Mouse (Mus musculus) liver, postnatal 0 days (tissue): Measurements from ENCODE around the gene Tbc1d10c. TPM values are rescaled to one million over a fixed set of nuclear protein-coding genes. Genes with fewer than 3 reads are reported as not detected.

Experiments
- ATAC-seq: fragments of 200-750 bp; cut with Nextera tagmentation; 2 replicates; pipeline ENCODE4 v1.8.0; 2017; ENCODE audit warnings: mild to moderate bottlenecking, moderate library complexity
- DNase-seq: peaks from one replicate; pipeline ENCODE4 v3.0.0-alpha.2; 2016
- H3K27ac ChIP-seq: fragments of 300-500 bp; sonication (generic); 2 replicates; pipeline ENCODE4 v1.5.1; 2014; ENCODE audit warnings: antibody characterized with exemption, moderate library complexity, mild to moderate bottlenecking, low read depth
- H3K27me3 ChIP-seq: fragments of 300-500 bp; sonication (generic); 2 replicates; pipeline ENCODE4 v1.6.1; 2014; ENCODE audit warnings: low read length, control low read depth, mixed read lengths; ENCODE audit not compliant: insufficient read depth
- H3K36me3 ChIP-seq: fragments of 300-500 bp; sonication (generic); replicated peaks from 2 replicates; pipeline ENCODE4 v1.6.1; 2014; ENCODE audit warnings: mild to moderate bottlenecking, control low read depth, low read length, moderate library complexity, mixed read lengths; ENCODE audit not compliant: insufficient read depth
- H3K4me1 ChIP-seq: fragments of 300-500 bp; sonication (generic); 2 replicates; pipeline ENCODE4 v1.6.1; 2014; ENCODE audit warnings: antibody characterized with exemption, mild to moderate bottlenecking, control low read depth; ENCODE audit not compliant: insufficient read depth
- H3K4me2 ChIP-seq: fragments of 300-500 bp; sonication (generic); 2 replicates; pipeline ENCODE4 v1.6.1; 2014; ENCODE audit warnings: low read depth, mild to moderate bottlenecking, low read length, moderate library complexity, mixed read lengths
- H3K4me3 ChIP-seq: fragments of 300-500 bp; sonication (generic); 2 replicates; pipeline ENCODE4 v1.5.1; 2014; ENCODE audit warnings: low read depth, low read length
- H3K9ac ChIP-seq: fragments of 300-500 bp; sonication (generic); replicated peaks from 2 replicates; pipeline ENCODE4 v1.6.1; 2014; ENCODE audit warnings: mild to moderate bottlenecking, moderate library complexity
- H3K9me3 ChIP-seq: fragments of 300-500 bp; sonication (generic); 2 replicates; pipeline ENCODE4 v1.6.1; 2016; ENCODE audit warnings: mild to moderate bottlenecking, control low read depth, low read length, mixed read lengths
- CTCF ChIP-seq: sonication (generic); IDR thresholded peaks from 2 replicates; pipeline ENCODE4 v1.5.1; 2016; ENCODE audit warnings: antibody characterized with exemption, low read depth
- EP300 ChIP-seq: IDR thresholded peaks from 2 replicates; pipeline ENCODE4 v1.6.1; 2016; ENCODE audit warnings: antibody characterized with exemption, low read depth, mild to moderate bottlenecking
- WGBS: fragments of 180-500 bp; shearing (Covaris S2); extraction: QIAGEN DNeasy Blood & Tissue Kit; methylation state at CpG from one replicate; pipeline ENCODE4 v1.1.7; 2014; ENCODE audit not compliant: insufficient replicate concordance; 5-methylcytosine and 5-hydroxymethylcytosine counted together
- polyA plus RNA-seq: library from polyadenylated mRNA; unstranded; fragments of >200 nt; fragmentation: Nextera tagmentation; extraction: Ambion mirVana; gene quantifications from 2 replicates; pipeline ENCODE4 v1.2.1, GENCODE M21; 2015

Tbc1d10c gene
- polyA plus RNA-seq, 1 experiment from 2014 or later = 9.9 TPM

DNA sequence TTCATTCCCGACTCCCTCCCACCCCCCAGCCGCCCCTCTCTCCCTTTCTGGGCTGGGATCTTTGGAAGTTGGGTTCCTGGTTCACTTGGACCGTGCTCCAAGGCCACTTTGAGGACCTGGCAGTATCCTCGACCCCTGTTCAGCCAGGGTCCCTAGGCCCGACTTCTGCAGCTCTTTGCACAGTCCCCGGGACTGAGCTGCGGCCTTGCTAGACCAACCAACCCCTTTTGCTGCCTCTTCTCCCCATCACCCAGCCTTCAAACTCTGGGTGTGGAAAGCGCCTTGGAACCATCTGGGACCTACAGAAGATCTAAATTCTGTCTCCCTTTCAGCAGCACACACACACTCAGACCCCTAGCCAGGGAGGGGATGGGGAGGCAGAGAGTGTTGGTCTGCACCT is 42.3 kb downstream of the Tbc1d10c start:
- Histone ChIP-seq H3K4me1 (peaks cover 45% of the 10 kb centered on the region), H3K9me3 (no peaks in the 10 kb centered on the region), H3K9ac (peak overlapping the region; percentile 94), H3K27ac (peak overlapping the region; percentile 84), H3K4me3 (peak overlapping the region; percentile 86), H3K36me3 (peaks cover 30% of the 10 kb centered on the region), H3K4me2 (peak overlapping the region; percentile 89), H3K27me3 (no peaks in the 10 kb centered on the region)
- WGBS = 2% methylated on average over 8 of the region's 8 CpGs
- TF ChIP-seq EP300 (no peak), CTCF (no peak)
- no peak for DNase-seq
- ATAC-seq = peak; percentile 33

DNA sequence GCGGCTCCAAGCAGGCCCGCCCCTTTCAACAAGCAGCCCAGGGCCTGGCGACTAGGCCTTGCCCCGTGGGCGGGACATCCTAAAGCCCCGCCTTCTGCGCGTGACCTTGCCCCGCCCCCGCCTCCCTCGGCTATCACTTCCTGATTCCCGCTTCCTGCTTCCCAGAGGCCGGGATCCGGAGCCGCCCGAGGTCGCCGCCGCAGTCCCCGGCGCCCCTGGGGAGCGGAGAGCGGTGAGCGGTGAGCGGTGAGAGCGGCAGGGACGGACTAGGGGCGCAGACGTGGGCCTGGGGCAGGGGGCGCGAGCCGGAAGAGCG is 42.6 kb downstream of the Tbc1d10c start, which contains the start of gene Coro1b:
Gene Coro1b, plus strand, starts transcription at position 129 of the 316 bp plus-strand sequence.
- DNase-seq = peak; percentile 97
- no peak for TF ChIP-seq EP300
- TF ChIP-seq CTCF = no peak
- under 1% methylated on average over 31 of the region's 33 CpGs for WGBS
- ATAC-seq = peak; percentile 91
- no peaks in the 10 kb centered on the region for H3K9me3 ChIP-seq
- peaks cover 45% of the 10 kb centered on the region for H3K4me1 ChIP-seq
- peak within 1 kb of the TSS; percentile 86 for H3K4me3 ChIP-seq
- peak within 1 kb of the TSS; percentile 94 for H3K9ac ChIP-seq
- H3K27ac ChIP-seq = peak within 1 kb of the TSS; percentile 84
- peak within 1 kb of the TSS; percentile 89 for H3K4me2 ChIP-seq
- no peaks in the 10 kb centered on the region for H3K27me3 ChIP-seq
- peaks cover 27% of the 10 kb centered on the region for H3K36me3 ChIP-seq

- Histone ChIP-seq H3K4me2 (peak overlapping the region; percentile 89), H3K9ac (peak overlapping the region; percentile 94), H3K27me3 (no peaks in the 10 kb centered on the region), H3K4me1 (peaks cover 45% of the 10 kb centered on the region), H3K27ac (peak overlapping the region; percentile 14; the same call in 1 of the 2 replicates), H3K36me3 (peaks cover 23% of the 10 kb centered on the region), H3K9me3 (no peaks in the 10 kb centered on the region), H3K4me3 (peak overlapping the region; percentile 86)
- no peak for DNase-seq
- TF ChIP-seq EP300 = no peak
- no peak for TF ChIP-seq CTCF
- ATAC-seq = no peak
- 44% methylated on average over 9 of the region's 9 CpGs for WGBS
Observed at GRCm38 (mm10) chr19:4147782-4148490, 43.1 kb downstream of the Tbc1d10c start.

DNA sequence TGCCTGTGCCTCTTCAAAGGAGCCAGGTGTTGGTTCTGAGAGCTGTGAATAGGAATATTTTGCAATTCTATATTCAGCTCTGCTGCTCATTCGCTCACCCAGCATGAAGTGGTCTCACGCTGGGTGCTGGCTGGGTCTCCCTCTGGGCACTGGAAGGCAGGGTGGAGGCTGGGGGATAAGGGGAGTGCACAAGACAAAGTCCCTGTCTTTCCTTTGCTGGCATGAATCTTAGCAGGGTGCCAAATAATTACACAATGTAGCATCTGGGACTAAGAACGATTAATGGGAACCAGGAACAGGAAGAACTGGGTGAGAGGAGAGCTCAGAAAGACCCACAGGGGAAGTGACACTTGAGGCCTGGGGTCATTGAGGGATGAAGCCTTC is 44.1 kb downstream of the Tbc1d10c start:
- no peak for ATAC-seq
- Histone ChIP-seq H3K27ac (no peak overlapping the region), H3K4me3 (no peak overlapping the region), H3K4me2 (no peak overlapping the region), H3K27me3 (no peaks in the 10 kb centered on the region), H3K36me3 (peaks cover 17% of the 10 kb centered on the region), H3K9me3 (no peaks in the 10 kb centered on the region), H3K4me1 (peaks cover 45% of the 10 kb centered on the region), H3K9ac (no peak overlapping the region)
- no peak for TF ChIP-seq CTCF
- TF ChIP-seq EP300 = no peak
- DNase-seq = no peak
- 56% methylated on average over 3 of the region's 3 CpGs for WGBS

DNA sequence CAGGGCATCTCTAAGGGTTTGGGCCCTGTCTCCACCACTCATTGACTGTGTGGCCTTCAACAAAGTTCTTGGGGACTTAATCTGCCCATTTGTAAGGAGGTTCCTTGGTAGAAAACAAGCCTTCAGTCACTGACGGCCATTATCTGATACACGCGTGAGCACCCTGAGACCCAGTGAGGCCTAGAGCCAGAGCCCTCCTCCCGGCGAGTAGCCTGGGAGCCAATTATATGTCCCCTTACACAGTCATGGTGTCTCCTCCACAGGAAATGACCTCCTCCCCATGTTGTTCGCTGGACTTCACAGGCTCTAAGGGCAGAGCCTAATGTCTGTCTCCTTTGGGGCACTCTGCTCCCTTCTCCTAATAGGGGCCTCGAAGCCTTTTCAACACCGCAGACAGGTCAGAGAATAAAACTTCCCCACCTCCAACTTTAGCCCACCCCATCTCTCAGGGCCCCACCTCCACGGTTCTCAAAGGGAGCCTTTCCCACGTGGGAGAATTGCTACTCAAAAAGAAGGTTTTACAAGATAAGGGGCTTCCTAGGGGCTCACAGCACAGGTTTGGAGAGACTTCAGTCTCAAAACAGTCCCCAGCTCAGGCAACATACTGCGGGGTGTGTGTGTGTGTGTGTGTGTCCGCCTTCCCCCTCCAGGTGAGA is 44.6 kb downstream of the Tbc1d10c start:
- no peak for TF ChIP-seq EP300
- no peak for TF ChIP-seq CTCF
- H3K4me2 ChIP-seq = no peak overlapping the region
- H3K9ac ChIP-seq = no peak overlapping the region
- peaks cover 45% of the 10 kb centered on the region for H3K4me1 ChIP-seq
- no peak for ATAC-seq
- no peak for DNase-seq
- no peaks in the 10 kb centered on the region for H3K27me3 ChIP-seq
- H3K27ac ChIP-seq = no peak overlapping the region
- 77% methylated on average over 12 of the region's 12 CpGs for WGBS
- H3K36me3 ChIP-seq = peaks cover 14% of the 10 kb centered on the region
- H3K9me3 ChIP-seq = no peaks in the 10 kb centered on the region
- H3K4me3 ChIP-seq = no peak overlapping the region

- H3K27ac ChIP-seq = peak overlapping the region; percentile 74; the same call in 1 of the 2 replicates
- TF ChIP-seq EP300 = no peak
- no peak for TF ChIP-seq CTCF
- no peak overlapping the region for H3K9ac ChIP-seq
- peaks cover 45% of the 10 kb centered on the region for H3K4me1 ChIP-seq
- H3K36me3 ChIP-seq = peaks cover 12% of the 10 kb centered on the region
- 89% methylated on average over 5 of the region's 5 CpGs for WGBS
- H3K27me3 ChIP-seq = no peaks in the 10 kb centered on the region
- H3K4me2 ChIP-seq = no peak overlapping the region
- H3K4me3 ChIP-seq = no peak overlapping the region
- no peaks in the 10 kb centered on the region for H3K9me3 ChIP-seq
- DNase-seq (no peak), ATAC-seq (no peak)
Observed at GRCm38 (mm10) chr19:4145936-4146335, 45.1 kb downstream of the Tbc1d10c start.
